Mouse (Mus musculus): ENCODE measurements at regions not wholly inside any gene's neighbourhood (a gene's known extent, or its start where the extent isn't known, plus 50 kb on each side); places are given as distances from the start of the nearest gene placed in this dataset.

- no peak overlapping the region for H3K27ac ChIP-seq (ENCODE audit: low read depth, low read length)
- no peak overlapping the region for H3K4me3 ChIP-seq (ENCODE audit: low read depth, low read length)
- no peaks in the 10 kb centered on the region for H3K36me3 ChIP-seq (ENCODE audit: control insufficient read depth, insufficient read depth, low read length)
- H3K9me3 ChIP-seq (ENCODE audit: control insufficient read depth, low read length): no peaks in the 10 kb centered on the region
- H3K4me2 ChIP-seq: no peak overlapping the region
- no peak for DNase-seq (ENCODE audit: low spot score)
- H3K27me3 ChIP-seq (replicated peaks; ENCODE audit: control insufficient read depth, insufficient read depth, low read length): no peaks in the 10 kb centered on the region
- H3K9ac ChIP-seq (ENCODE audit: low read depth, low read length): no peak overlapping the region
- WGBS: 64% methylated on average over 3 of the region's 3 CpGs
- no peak for ATAC-seq (replicated peaks; ENCODE audit: low FRiP score)
- H3K4me1 ChIP-seq (replicated peaks; ENCODE audit: control insufficient read depth, insufficient read depth, low read length): no peaks in the 10 kb centered on the region
These were observed 191.9 kb upstream of the C9orf72 start for GRCm38 (mm10) chr4:35417866-35418265.

- no peaks in the 10 kb centered on the region for H3K36me3 ChIP-seq (ENCODE audit: control insufficient read depth, insufficient read depth, low read length)
- ATAC-seq (replicated peaks; ENCODE audit: low FRiP score) (no peak), DNase-seq (ENCODE audit: low spot score) (no peak)
- no peaks in the 10 kb centered on the region for H3K9me3 ChIP-seq (ENCODE audit: control insufficient read depth, low read length)
- H3K4me1 ChIP-seq (replicated peaks; ENCODE audit: control insufficient read depth, insufficient read depth, low read length): no peaks in the 10 kb centered on the region
- no peak overlapping the region for H3K9ac ChIP-seq (ENCODE audit: low read depth, low read length)
- WGBS: 75% methylated on average over 3 of the region's 3 CpGs
- H3K27ac ChIP-seq (ENCODE audit: low read depth, low read length): no peak overlapping the region
- no peak overlapping the region for H3K4me2 ChIP-seq
- no peak overlapping the region for H3K4me3 ChIP-seq (ENCODE audit: low read depth, low read length)
- no peaks in the 10 kb centered on the region for H3K27me3 ChIP-seq (replicated peaks; ENCODE audit: control insufficient read depth, insufficient read depth, low read length)
These were observed 187.5 kb upstream of the C9orf72 start for GRCm38 (mm10) chr4:35413488-35413887.

- no peak for ATAC-seq (replicated peaks; ENCODE audit: low FRiP score)
- no peak for DNase-seq (ENCODE audit: low spot score)
- Histone ChIP-seq H3K9ac (ENCODE audit: low read depth, low read length) (no peak overlapping the region), H3K9me3 (ENCODE audit: control insufficient read depth, low read length) (no peaks in the 10 kb centered on the region), H3K36me3 (ENCODE audit: control insufficient read depth, insufficient read depth, low read length) (no peaks in the 10 kb centered on the region), H3K27ac (ENCODE audit: low read depth, low read length) (no peak overlapping the region), H3K27me3 (replicated peaks; ENCODE audit: control insufficient read depth, insufficient read depth, low read length) (no peaks in the 10 kb centered on the region), H3K4me1 (replicated peaks; ENCODE audit: control insufficient read depth, insufficient read depth, low read length) (no peaks in the 10 kb centered on the region), H3K4me3 (ENCODE audit: low read depth, low read length) (no peak overlapping the region), H3K4me2 (no peak overlapping the region)
- WGBS: 79% methylated on average over 7 of the region's 7 CpGs
These were observed 179.5 kb upstream of the C9orf72 start for GRCm38 (mm10) chr4:35405301-35406006.

- H3K9me3 ChIP-seq (ENCODE audit: control insufficient read depth, low read length): no peaks in the 10 kb centered on the region
- H3K4me3 ChIP-seq (ENCODE audit: low read depth, low read length): no peak overlapping the region
- H3K9ac ChIP-seq (ENCODE audit: low read depth, low read length): no peak overlapping the region
- H3K4me1 ChIP-seq (replicated peaks; ENCODE audit: control insufficient read depth, insufficient read depth, low read length): no peaks in the 10 kb centered on the region
- no peaks in the 10 kb centered on the region for H3K36me3 ChIP-seq (ENCODE audit: control insufficient read depth, insufficient read depth, low read length)
- H3K4me2 ChIP-seq: no peak overlapping the region
- no peaks in the 10 kb centered on the region for H3K27me3 ChIP-seq (replicated peaks; ENCODE audit: control insufficient read depth, insufficient read depth, low read length)
- WGBS: 72% methylated on average over 2 of the region's 2 CpGs
- ATAC-seq (replicated peaks; ENCODE audit: low FRiP score) (no peak), DNase-seq (ENCODE audit: low spot score) (no peak)
- no peak overlapping the region for H3K27ac ChIP-seq (ENCODE audit: low read depth, low read length)
These were observed 178.1 kb upstream of the C9orf72 start for GRCm38 (mm10) chr4:35404068-35404467.

GRCm38 (mm10) chr4:35403594-35403993, 177.6 kb upstream of the C9orf72 start:
- Histone ChIP-seq H3K9ac (ENCODE audit: low read depth, low read length) (no peak overlapping the region), H3K9me3 (ENCODE audit: control insufficient read depth, low read length) (no peaks in the 10 kb centered on the region), H3K27ac (ENCODE audit: low read depth, low read length) (no peak overlapping the region), H3K4me1 (replicated peaks; ENCODE audit: control insufficient read depth, insufficient read depth, low read length) (no peaks in the 10 kb centered on the region), H3K4me2 (no peak overlapping the region), H3K27me3 (replicated peaks; ENCODE audit: control insufficient read depth, insufficient read depth, low read length) (no peaks in the 10 kb centered on the region), H3K4me3 (ENCODE audit: low read depth, low read length) (no peak overlapping the region), H3K36me3 (ENCODE audit: control insufficient read depth, insufficient read depth, low read length) (no peaks in the 10 kb centered on the region)
- ATAC-seq (replicated peaks; ENCODE audit: low FRiP score) (no peak), DNase-seq (ENCODE audit: low spot score) (no peak)
- WGBS: 63% methylated on average over 6 of the region's 6 CpGs

GRCm38 (mm10) chr4:35402376-35403133, 176.6 kb upstream of the C9orf72 start:
- H3K9me3 ChIP-seq (ENCODE audit: control insufficient read depth, low read length): no peaks in the 10 kb centered on the region
- ATAC-seq (replicated peaks; ENCODE audit: low FRiP score) (no peak), DNase-seq (ENCODE audit: low spot score) (no peak)
- H3K36me3 ChIP-seq (ENCODE audit: control insufficient read depth, insufficient read depth, low read length): no peaks in the 10 kb centered on the region
- no peak overlapping the region for H3K9ac ChIP-seq (ENCODE audit: low read depth, low read length)
- no peak overlapping the region for H3K4me3 ChIP-seq (ENCODE audit: low read depth, low read length)
- no peak overlapping the region for H3K27ac ChIP-seq (ENCODE audit: low read depth, low read length)
- no peaks in the 10 kb centered on the region for H3K27me3 ChIP-seq (replicated peaks; ENCODE audit: control insufficient read depth, insufficient read depth, low read length)
- 81% methylated on average over 9 of the region's 9 CpGs for WGBS
- no peaks in the 10 kb centered on the region for H3K4me1 ChIP-seq (replicated peaks; ENCODE audit: control insufficient read depth, insufficient read depth, low read length)
- H3K4me2 ChIP-seq: no peak overlapping the region

GRCm38 (mm10) chr4:35401783-35402182, 175.8 kb upstream of the C9orf72 start:
- Histone ChIP-seq H3K9ac (ENCODE audit: low read depth, low read length) (no peak overlapping the region), H3K4me1 (replicated peaks; ENCODE audit: control insufficient read depth, insufficient read depth, low read length) (no peaks in the 10 kb centered on the region), H3K36me3 (ENCODE audit: control insufficient read depth, insufficient read depth, low read length) (no peaks in the 10 kb centered on the region), H3K27me3 (replicated peaks; ENCODE audit: control insufficient read depth, insufficient read depth, low read length) (no peaks in the 10 kb centered on the region), H3K4me3 (ENCODE audit: low read depth, low read length) (no peak overlapping the region), H3K4me2 (no peak overlapping the region), H3K27ac (ENCODE audit: low read depth, low read length) (no peak overlapping the region), H3K9me3 (ENCODE audit: control insufficient read depth, low read length) (no peaks in the 10 kb centered on the region)
- DNase-seq (ENCODE audit: low spot score) (no peak), ATAC-seq (replicated peaks; ENCODE audit: low FRiP score) (no peak)
- 80% methylated on average over 4 of the region's 4 CpGs for WGBS

- H3K4me1 ChIP-seq (replicated peaks; ENCODE audit: control insufficient read depth, insufficient read depth, low read length): no peaks in the 10 kb centered on the region
- no peaks in the 10 kb centered on the region for H3K36me3 ChIP-seq (ENCODE audit: control insufficient read depth, insufficient read depth, low read length)
- no peaks in the 10 kb centered on the region for H3K27me3 ChIP-seq (replicated peaks; ENCODE audit: control insufficient read depth, insufficient read depth, low read length)
- H3K27ac ChIP-seq (ENCODE audit: low read depth, low read length): no peak overlapping the region
- WGBS: 80% methylated on average over 6 of the region's 6 CpGs
- no peaks in the 10 kb centered on the region for H3K9me3 ChIP-seq (ENCODE audit: control insufficient read depth, low read length)
- DNase-seq (ENCODE audit: low spot score) (no peak), ATAC-seq (replicated peaks; ENCODE audit: low FRiP score) (no peak)
- no peak overlapping the region for H3K4me2 ChIP-seq
- no peak overlapping the region for H3K4me3 ChIP-seq (ENCODE audit: low read depth, low read length)
- H3K9ac ChIP-seq (ENCODE audit: low read depth, low read length): no peak overlapping the region
These were observed 174.5 kb upstream of the C9orf72 start for GRCm38 (mm10) chr4:35400511-35400910.

GRCm38 (mm10) chr4:35395583-35395877, 169.6 kb upstream of the C9orf72 start:
- Histone ChIP-seq H3K27me3 (replicated peaks; ENCODE audit: control insufficient read depth, insufficient read depth, low read length) (no peaks in the 10 kb centered on the region), H3K36me3 (ENCODE audit: control insufficient read depth, insufficient read depth, low read length) (no peaks in the 10 kb centered on the region), H3K9ac (ENCODE audit: low read depth, low read length) (no peak overlapping the region), H3K9me3 (ENCODE audit: control insufficient read depth, low read length) (no peaks in the 10 kb centered on the region), H3K4me1 (replicated peaks; ENCODE audit: control insufficient read depth, insufficient read depth, low read length) (no peaks in the 10 kb centered on the region), H3K27ac (ENCODE audit: low read depth, low read length) (no peak overlapping the region), H3K4me3 (ENCODE audit: low read depth, low read length) (no peak overlapping the region), H3K4me2 (no peak overlapping the region)
- ATAC-seq (replicated peaks; ENCODE audit: low FRiP score) (no peak), DNase-seq (ENCODE audit: low spot score) (no peak)
- WGBS: 85% methylated on average over 5 of the region's 5 CpGs
